Mouse (Mus musculus) intestine, postnatal 0 days (tissue): ENCODE measurements around the gene Cdca3. TPM values are rescaled to one million over a fixed set of nuclear protein-coding genes. Genes with fewer than 3 reads are reported as not detected.
A peak's percentile ranks its signal among the peaks of the same experiment; 100 is the strongest.
"Not testable (repeated sequence)": the region's sequence is repeated elsewhere in the genome, so short reads cannot be mapped to it uniquely, and the experiment has no call there.

ENCODE experiments used
- ATAC-seq: fragments of 200-750 bp; cut with Nextera tagmentation; 2 replicates; pipeline ENCODE4 v1.8.0; 2017; ENCODE audit warnings: mild to moderate bottlenecking, moderate TSS enrichment, moderate library complexity
- H3K27ac ChIP-seq: fragments of 300-500 bp; sonication (generic); 2 replicates; pipeline ENCODE4 v1.5.1; 2014; ENCODE audit warnings: mild to moderate bottlenecking, low read depth, low read length, moderate library complexity
- H3K27me3 ChIP-seq: fragments of 300-500 bp; sonication (generic); replicated peaks from 2 replicates; pipeline ENCODE4 v1.6.1; 2014; ENCODE audit warnings: low read length, mixed read lengths; ENCODE audit not compliant: control insufficient read depth, insufficient read depth
- H3K36me3 ChIP-seq: fragments of 300-500 bp; sonication (generic); 2 replicates; pipeline ENCODE4 v1.6.1; 2014; ENCODE audit warnings: mild to moderate bottlenecking, moderate library complexity; ENCODE audit not compliant: control insufficient read depth, insufficient read depth
- H3K4me1 ChIP-seq: fragments of 300-500 bp; sonication (generic); replicated peaks from 2 replicates; pipeline ENCODE4 v1.6.1; 2014; ENCODE audit warnings: antibody characterized with exemption, low read length, mixed read lengths; ENCODE audit not compliant: control insufficient read depth, insufficient read depth
- H3K4me2 ChIP-seq: fragments of 300-500 bp; sonication (generic); replicated peaks from 2 replicates; pipeline ENCODE4 v1.6.1; 2014; ENCODE audit warnings: low read depth, mild to moderate bottlenecking, moderate library complexity
- H3K4me3 ChIP-seq: fragments of 300-500 bp; sonication (generic); 2 replicates; pipeline ENCODE4 v1.5.1; 2014; ENCODE audit warnings: low read depth, low read length
- H3K9ac ChIP-seq: fragments of 300-500 bp; sonication (generic); 2 replicates; pipeline ENCODE4 v1.6.1; 2014; ENCODE audit warnings: mild to moderate bottlenecking, low read depth, low read length
- H3K9me3 ChIP-seq: fragments of 300-500 bp; sonication (generic); 2 replicates; pipeline ENCODE4 v1.6.1; 2016; ENCODE audit warnings: mixed run types; ENCODE audit not compliant: control insufficient read depth
- CTCF ChIP-seq: sonication (generic); IDR thresholded peaks from 2 replicates; pipeline ENCODE4 v1.5.1; 2016; ENCODE audit warnings: low read depth, mild to moderate bottlenecking, control low read depth, antibody characterized with exemption, moderate library complexity
- WGBS: fragments of 180-500 bp; shearing (Covaris S2); extraction: QIAGEN DNeasy Blood & Tissue Kit; methylation state at CpG from one replicate; pipeline ENCODE4 v1.1.7; 2014; 5-methylcytosine and 5-hydroxymethylcytosine counted together
- polyA plus RNA-seq: library from polyadenylated mRNA; unstranded; fragments of >200 nt; fragmentation: Nextera tagmentation; extraction: Ambion mirVana; gene quantifications from 2 replicates; pipeline ENCODE4 v1.2.1, GENCODE M21; 2015

Gene Cdca3
- polyA plus RNA-seq, 1 experiment from 2014 or later: 57.4 TPM

GRCm38 (mm10) chr6:124808358-124809012 is 20.9 kb upstream of the Cdca3 start, which contains the start of gene Spsb2:
Gene Spsb2, plus strand, starts transcription at chr6:124808661.
- ATAC-seq: peak; percentile 61
- Histone ChIP-seq H3K36me3 (peaks cover 26% of the 10 kb centered on the region; the same call in 1 of the 2 replicates), H3K9ac (peak within 1 kb of the TSS; percentile 73), H3K4me3 (peak within 1 kb of the TSS; percentile 64), H3K4me1 (peaks cover 14% of the 10 kb centered on the region; the same call in 1 of the 2 replicates), H3K9me3 (no peaks in the 10 kb centered on the region), H3K27me3 (no peaks in the 10 kb centered on the region), H3K4me2 (peak within 1 kb of the TSS; percentile 95), H3K27ac (peak within 1 kb of the TSS; percentile 95)
- WGBS: 1% methylated on average over 29 of the region's 29 CpGs
- TF ChIP-seq CTCF: no peak

- Histone ChIP-seq H3K4me1 (peaks cover 14% of the 10 kb centered on the region; the same call in 1 of the 2 replicates), H3K9me3 (no peaks in the 10 kb centered on the region), H3K4me2 (peak overlapping the region; percentile 95), H3K27ac (peak overlapping the region; percentile 95), H3K27me3 (no peaks in the 10 kb centered on the region), H3K9ac (peak overlapping the region; percentile 73), H3K36me3 (peaks cover 26% of the 10 kb centered on the region; the same call in 1 of the 2 replicates), H3K4me3 (peak overlapping the region; percentile 64)
- WGBS: under 1% methylated on average over 35 of the region's 35 CpGs
- TF ChIP-seq CTCF: peak; percentile 91
- ATAC-seq: 0 out of 2 replicates have a peak, but pooled peaks have one; percentile 8
Measured at GRCm38 (mm10) chr6:124809052-124809774, 20.1 kb upstream of the Cdca3 start.

GRCm38 (mm10) chr6:124809775-124810538 is 19.4 kb upstream of the Cdca3 start:
- no peak for TF ChIP-seq CTCF
- Histone ChIP-seq H3K36me3 (peaks cover 26% of the 10 kb centered on the region; the same call in 1 of the 2 replicates), H3K4me1 (peaks cover 17% of the 10 kb centered on the region), H3K4me2 (peak overlapping the region; percentile 95), H3K9me3 (no peaks in the 10 kb centered on the region), H3K27ac (peak overlapping the region; percentile 95), H3K9ac (peak overlapping the region; percentile 73), H3K4me3 (peak overlapping the region; percentile 64), H3K27me3 (no peaks in the 10 kb centered on the region)
- no peak for ATAC-seq
- WGBS: 36% methylated on average over 14 of the region's 14 CpGs

DNA sequence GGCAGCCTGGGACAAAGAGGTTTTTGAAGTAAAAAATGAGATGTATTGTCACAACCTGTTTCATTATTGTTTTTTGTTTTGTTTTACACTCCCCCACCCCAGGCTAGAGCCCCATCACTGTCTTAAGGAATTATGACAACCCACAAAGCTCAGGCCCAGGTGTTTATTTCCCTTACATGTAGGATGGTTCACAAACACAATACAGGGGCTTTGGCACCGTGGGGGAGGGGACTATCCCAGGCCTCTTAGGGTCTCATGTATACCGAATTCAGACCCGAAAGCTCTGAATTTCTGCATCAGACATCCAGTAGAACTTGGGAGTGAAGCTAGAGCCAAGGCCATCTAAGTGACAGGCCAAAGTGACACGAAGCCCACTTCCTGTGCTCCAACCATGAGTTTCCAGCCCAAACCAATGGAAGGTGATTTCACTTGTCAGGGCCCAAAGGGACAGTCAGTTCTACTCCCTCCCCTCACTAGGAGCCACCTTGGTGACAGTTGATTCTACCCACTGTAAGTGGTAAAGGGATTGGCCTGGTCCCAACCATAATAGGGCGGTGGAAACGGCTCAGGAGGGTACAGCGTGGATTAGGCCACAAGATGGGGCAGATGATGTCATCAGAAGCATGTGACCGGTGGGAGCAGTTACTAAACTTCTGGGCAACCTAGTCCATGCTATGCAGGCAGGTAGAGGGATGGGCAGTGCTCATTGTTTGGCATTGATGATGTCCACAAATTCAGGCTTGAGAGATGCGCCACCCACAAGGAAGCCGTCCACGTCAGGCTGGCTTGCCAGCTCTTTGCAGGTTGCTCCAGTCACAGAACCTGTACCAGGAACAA is 18.6 kb upstream of the Cdca3 start:
- Histone ChIP-seq H3K4me1 (peaks cover 17% of the 10 kb centered on the region), H3K36me3 (peaks cover 32% of the 10 kb centered on the region; the same call in 1 of the 2 replicates), H3K4me3 (0 out of 2 replicates have a peak overlapping the region, but pooled peaks have one; percentile 64), H3K4me2 (peak overlapping the region; percentile 95)
- H3K27ac ChIP-seq, H3K9ac ChIP-seq, H3K9me3 ChIP-seq, ATAC-seq, H3K27me3 ChIP-seq: not testable (repeated sequence)
- 77% methylated on average over 11 of the region's 11 CpGs for WGBS

DNA sequence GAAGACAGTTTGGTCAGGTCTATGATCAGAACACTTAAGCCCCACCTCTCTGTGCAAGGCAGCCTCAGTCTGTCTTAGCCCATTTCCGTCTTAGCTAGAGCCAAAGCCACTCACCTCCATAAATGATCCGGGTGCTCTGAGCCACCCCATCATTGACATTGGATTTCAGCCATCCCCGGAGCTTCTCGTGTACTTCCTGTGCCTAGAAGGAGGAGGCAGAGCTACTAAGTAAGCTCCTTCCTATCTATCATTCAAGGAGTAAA is 18.0 kb upstream of the Cdca3 start:
- no peak overlapping the region for H3K9ac ChIP-seq
- WGBS: 64% methylated on average over 4 of the region's 4 CpGs
- H3K36me3 ChIP-seq: peaks cover 37% of the 10 kb centered on the region; the same call in 1 of the 2 replicates
- H3K9me3 ChIP-seq: no peaks in the 10 kb centered on the region
- H3K4me3 ChIP-seq: no peak overlapping the region
- peaks cover 17% of the 10 kb centered on the region for H3K4me1 ChIP-seq
- H3K27me3 ChIP-seq: no peaks in the 10 kb centered on the region
- no peak for TF ChIP-seq CTCF
- H3K4me2 ChIP-seq: no peak overlapping the region
- peak overlapping the region; percentile 88; the same call in 1 of the 2 replicates for H3K27ac ChIP-seq
- no peak for ATAC-seq
